Mouse (Mus musculus) mammary gland, adult 2 months (tissue): ENCODE results near the gene Gm17577. TPM values are rescaled to one million over a fixed set of nuclear protein-coding genes. Genes with fewer than 3 reads are reported as not detected.

Experiments used
- polyA plus RNA-seq: library from polyadenylated mRNA; depleted of rRNA; stranded (reverse); fragments of >200 nt; gene quantifications from 2 replicates; pipeline ENCODE4 v1.2.3, GENCODE M21; 2012; ENCODE audit warnings: low replicate concordance; rRNA removed

Gene Gm17577
- not detected in 2 replicates for polyA plus RNA-seq

GRCm38 (mm10) chrX:123246807-123247206 lies at the start of gene Gm17577:
Gm17577 (minus strand) TSS chrX:123246907.

GRCm38 (mm10) chrX:123222381-123222780 lies 24.3 kb downstream of the Gm17577 start, which contains the start of gene Srsx:
Srsx (minus strand) TSS chrX:123222481.

Other genes with a start within 250 kb of the Gm17577 start
- gene Gm17521, start 217.2 kb downstream of the Gm17577 start, polyA plus RNA-seq: not detected in 2 replicates
- gene Cldn34c1, start 143.4 kb downstream of the Gm17577 start, polyA plus RNA-seq: 2.1 and 7.0 TPM in 2 replicates
- not detected in 2 replicates for gene Srsx, start 24.4 kb downstream of the Gm17577 start, polyA plus RNA-seq